Mouse (Mus musculus): Measurements from ENCODE around the gene Itpr3. TPM values are rescaled to one million over a fixed set of nuclear protein-coding genes. Genes with fewer than 3 reads are reported as not detected.

Gene Itpr3
- total and polyA plus RNA-seq, 2 experiments from 2014 or later: 0.58 to 4.0 TPM

DNA sequence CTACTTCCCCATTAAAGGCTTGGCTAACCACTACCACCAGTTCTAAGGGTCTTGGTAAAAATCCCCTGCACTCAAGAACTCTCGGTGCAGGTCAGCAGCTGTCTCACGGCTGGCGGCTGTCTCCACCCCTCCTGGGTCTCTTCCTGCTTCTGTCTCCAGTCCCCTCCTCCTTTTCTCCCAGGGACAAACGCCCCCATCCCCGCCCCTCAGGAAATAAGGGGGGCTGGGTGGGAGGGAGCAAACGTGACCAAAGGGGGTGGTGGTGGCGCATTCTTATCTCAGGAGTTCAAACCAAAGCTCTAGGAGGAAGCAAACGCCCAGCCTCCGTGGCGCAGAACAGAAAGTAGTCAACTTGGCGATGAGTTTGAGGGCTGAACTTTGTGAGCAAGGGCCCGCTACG lies 934 bp upstream of the Itpr3 start:
- Histone ChIP-seq H3K9me3 (ENCODE audit: low read length) (no peaks in the 10 kb centered on the region), H3K36me3 (ENCODE audit: insufficient read depth, low read length) (no peaks in the 10 kb centered on the region), H3K4me3 (ENCODE audit: low read length) (peak overlapping the region; percentile 45; the same call in 1 of the 2 replicates), H3K4me1 (ENCODE audit: insufficient read depth, low read length) (0 out of 2 replicates have a peak, but pooled peaks cover 4% of the 10 kb centered on the region), H3K27ac (0 out of 2 replicates have a peak overlapping the region, but pooled peaks have one; percentile 7), H3K9ac (replicated peaks; ENCODE audit: low read length) (no peak overlapping the region), H3K4me2 (ENCODE audit: low read depth, low read length) (peak overlapping the region; percentile 69), H3K27me3 (ENCODE audit: insufficient read depth, low read length) (peaks cover 32% of the 10 kb centered on the region)
- no peak for TF ChIP-seq CTCF (IDR thresholded peaks at IDR 0.05; ENCODE audit: low read depth)
- under 1% methylated on average over 13 of the region's 13 CpGs for whole genome bisulfite sequencing
- ATAC-seq (no peak), DNase-seq (ENCODE audit: low spot score) (peak; percentile 29)

DNA sequence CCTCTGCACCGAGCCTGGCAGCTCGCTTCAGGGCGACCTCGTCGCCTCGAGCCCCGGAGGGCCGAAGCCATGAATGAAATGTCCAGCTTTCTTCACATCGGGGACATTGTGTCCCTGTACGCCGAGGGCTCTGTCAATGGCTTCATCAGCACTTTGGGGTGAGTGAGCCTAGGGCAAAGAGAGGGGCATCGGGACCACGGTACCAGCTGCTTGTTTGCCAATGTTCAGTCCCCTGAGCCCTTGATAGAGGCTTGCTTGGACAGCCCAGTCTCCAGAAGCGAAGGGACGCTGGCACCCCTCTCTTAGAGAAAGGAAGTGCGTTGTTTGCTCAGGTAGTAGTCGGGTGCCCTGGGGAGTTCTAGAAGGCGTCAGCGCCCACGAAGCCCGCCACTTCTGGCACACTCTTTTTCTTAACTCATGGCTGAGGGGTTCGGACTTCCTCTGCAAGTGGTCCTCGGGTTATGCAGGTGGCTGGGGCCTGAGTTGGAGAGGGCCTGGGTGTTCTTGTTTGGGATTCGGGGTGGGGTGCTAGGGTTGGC lies 482 bp downstream of the Itpr3 start:
- TF ChIP-seq CTCF (IDR thresholded peaks at IDR 0.05; ENCODE audit: low read depth): no peak
- WGBS: 2% methylated on average over 24 of the region's 24 CpGs
- H3K27me3 ChIP-seq (ENCODE audit: insufficient read depth, low read length): peaks cover 32% of the 10 kb centered on the region
- H3K9ac ChIP-seq (replicated peaks; ENCODE audit: low read length): peak overlapping the region; percentile 38; the same call in 1 of the 2 replicates
- peak overlapping the region; percentile 45 for H3K4me3 ChIP-seq (ENCODE audit: low read length)
- H3K36me3 ChIP-seq (ENCODE audit: insufficient read depth, low read length): no peaks in the 10 kb centered on the region
- 0 out of 2 replicates have a peak, but pooled peaks cover 4% of the 10 kb centered on the region for H3K4me1 ChIP-seq (ENCODE audit: insufficient read depth, low read length)
- H3K27ac ChIP-seq: no peak overlapping the region; the same call in 1 of the 2 replicates
- no peaks in the 10 kb centered on the region for H3K9me3 ChIP-seq (ENCODE audit: low read length)
- ATAC-seq (0 out of 2 replicates have a peak, but pooled peaks have one; percentile 10), DNase-seq (ENCODE audit: low spot score) (peak; percentile 8)
- peak overlapping the region; percentile 69 for H3K4me2 ChIP-seq (ENCODE audit: low read depth, low read length)

DNA sequence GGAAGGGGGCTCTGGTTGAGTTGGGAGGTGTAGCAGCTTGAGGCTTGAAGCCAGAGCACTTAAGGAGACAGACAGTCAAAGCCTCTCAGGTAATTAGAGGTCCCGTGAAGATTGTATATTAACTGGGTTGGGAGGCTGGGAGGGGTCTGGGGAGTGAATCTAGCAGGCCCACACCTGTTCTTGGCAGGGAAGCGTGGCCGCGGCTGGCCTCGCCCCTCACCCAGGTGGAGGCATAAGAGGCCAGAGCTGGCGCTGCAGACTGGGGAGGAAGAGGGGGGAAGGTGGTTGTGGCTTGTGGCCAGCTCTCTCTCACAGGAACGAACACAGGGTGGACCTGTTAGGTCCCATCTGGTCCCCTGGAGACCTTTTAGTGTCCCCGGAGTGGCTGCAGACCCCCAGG lies 3.6 kb downstream of the Itpr3 start:
- H3K36me3 ChIP-seq (ENCODE audit: insufficient read depth, low read length): no peaks in the 10 kb centered on the region
- H3K27me3 ChIP-seq (ENCODE audit: insufficient read depth, low read length): peaks cover 24% of the 10 kb centered on the region
- 84% methylated on average over 8 of the region's 8 CpGs for WGBS
- H3K27ac ChIP-seq: no peak overlapping the region
- no peak overlapping the region for H3K9ac ChIP-seq (replicated peaks; ENCODE audit: low read length)
- DNase-seq (ENCODE audit: low spot score) (no peak), ATAC-seq (no peak)
- TF ChIP-seq CTCF (IDR thresholded peaks at IDR 0.05; ENCODE audit: low read depth): no peak
- H3K4me3 ChIP-seq (ENCODE audit: low read length): no peak overlapping the region
- H3K4me1 ChIP-seq (ENCODE audit: insufficient read depth, low read length): 0 out of 2 replicates have a peak, but pooled peaks cover 4% of the 10 kb centered on the region
- no peak overlapping the region for H3K4me2 ChIP-seq (ENCODE audit: low read depth, low read length)
- H3K9me3 ChIP-seq (ENCODE audit: low read length): no peaks in the 10 kb centered on the region

DNA sequence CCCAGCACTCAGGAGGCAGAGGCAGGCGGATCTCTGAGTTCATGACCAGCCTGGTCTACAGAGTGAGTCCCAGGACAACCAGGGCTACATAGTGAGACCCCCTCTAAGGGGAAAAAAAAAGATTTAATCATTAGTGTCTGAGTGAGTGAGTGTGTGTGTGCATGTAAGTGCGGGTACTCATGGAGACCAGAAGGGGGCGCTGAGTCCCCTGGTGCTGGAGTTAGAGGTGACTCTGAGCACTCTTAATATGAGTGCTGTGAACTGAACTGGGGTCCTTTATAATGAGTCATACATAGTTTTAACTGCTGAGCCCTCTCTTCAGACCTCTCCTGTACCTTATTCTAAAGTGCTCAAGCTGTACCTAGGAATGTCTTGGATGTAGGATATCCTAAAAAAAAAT lies 4.6 kb downstream of the Itpr3 start:
- Histone ChIP-seq H3K4me1 (ENCODE audit: insufficient read depth, low read length) (0 out of 2 replicates have a peak, but pooled peaks cover 4% of the 10 kb centered on the region), H3K27ac (no peak overlapping the region), H3K9ac (replicated peaks; ENCODE audit: low read length) (no peak overlapping the region), H3K4me3 (ENCODE audit: low read length) (no peak overlapping the region), H3K27me3 (ENCODE audit: insufficient read depth, low read length) (peaks cover 20% of the 10 kb centered on the region), H3K4me2 (ENCODE audit: low read depth, low read length) (no peak overlapping the region), H3K36me3 (ENCODE audit: insufficient read depth, low read length) (no peaks in the 10 kb centered on the region), H3K9me3 (ENCODE audit: low read length) (no peaks in the 10 kb centered on the region)
- ATAC-seq (no peak), DNase-seq (ENCODE audit: low spot score) (no peak)
- peak; percentile 8; the same call in 1 of the 2 replicates for TF ChIP-seq CTCF (IDR thresholded peaks at IDR 0.05; ENCODE audit: low read depth)
- WGBS: 93% methylated on average over 3 of the region's 3 CpGs

DNA sequence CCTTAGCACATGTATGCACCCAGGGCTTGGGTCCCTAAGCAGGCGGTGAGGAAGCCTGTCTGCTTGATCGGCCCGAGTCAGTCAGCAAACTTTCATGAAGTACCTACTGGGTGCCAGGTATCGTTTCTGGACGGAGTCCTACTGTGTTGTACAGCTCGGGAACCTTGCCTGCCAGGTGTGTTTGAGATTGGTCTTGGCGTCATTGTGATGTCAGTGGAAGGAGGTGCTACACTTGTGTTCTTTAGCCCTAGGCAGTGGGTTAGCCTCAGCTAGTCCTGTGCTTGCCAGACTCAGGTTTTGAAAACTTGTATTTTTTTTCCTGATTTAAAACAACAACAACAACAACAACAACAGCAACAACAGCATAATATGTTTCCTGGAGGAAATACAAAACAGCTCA lies 5.6 kb downstream of the Itpr3 start:
- no peak for ATAC-seq
- H3K4me3 ChIP-seq (ENCODE audit: low read length): no peak overlapping the region
- peaks cover 12% of the 10 kb centered on the region for H3K27me3 ChIP-seq (ENCODE audit: insufficient read depth, low read length)
- no peak for DNase-seq (ENCODE audit: low spot score)
- H3K9ac ChIP-seq (replicated peaks; ENCODE audit: low read length): no peak overlapping the region
- H3K27ac ChIP-seq: no peak overlapping the region
- no peaks in the 10 kb centered on the region for H3K4me1 ChIP-seq (ENCODE audit: insufficient read depth, low read length)
- no peaks in the 10 kb centered on the region for H3K36me3 ChIP-seq (ENCODE audit: insufficient read depth, low read length)
- WGBS: 87% methylated on average over 7 of the region's 7 CpGs
- no peak for TF ChIP-seq CTCF (IDR thresholded peaks at IDR 0.05; ENCODE audit: low read depth)
- no peak overlapping the region for H3K4me2 ChIP-seq (ENCODE audit: low read depth, low read length)
- no peaks in the 10 kb centered on the region for H3K9me3 ChIP-seq (ENCODE audit: low read length)

DNA sequence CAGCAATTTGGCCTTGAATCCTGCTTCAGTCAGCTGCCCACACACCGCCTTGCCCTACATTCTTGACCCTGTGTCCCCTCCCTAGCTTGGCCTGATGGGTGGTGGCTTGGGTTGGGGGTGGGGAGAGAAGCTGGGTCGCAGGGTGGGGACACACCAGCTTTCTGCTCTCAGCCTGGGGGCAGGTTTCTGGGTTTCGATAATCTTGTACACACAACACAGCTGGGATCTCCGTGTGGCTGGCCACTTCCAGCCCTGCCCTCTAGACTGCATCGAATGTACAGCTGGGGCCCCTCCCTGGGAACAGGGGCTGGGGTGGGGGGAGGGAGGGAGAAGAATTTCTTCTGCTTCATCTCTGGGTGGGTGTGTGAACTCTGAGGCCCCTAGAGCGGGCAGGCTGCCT lies 6.6 kb downstream of the Itpr3 start:
- Histone ChIP-seq H3K4me3 (ENCODE audit: low read length) (no peak overlapping the region), H3K36me3 (ENCODE audit: insufficient read depth, low read length) (no peaks in the 10 kb centered on the region), H3K4me1 (ENCODE audit: insufficient read depth, low read length) (no peaks in the 10 kb centered on the region), H3K27ac (no peak overlapping the region), H3K27me3 (ENCODE audit: insufficient read depth, low read length) (peaks cover 5% of the 10 kb centered on the region; the same call in 1 of the 2 replicates), H3K4me2 (ENCODE audit: low read depth, low read length) (no peak overlapping the region), H3K9me3 (ENCODE audit: low read length) (no peaks in the 10 kb centered on the region), H3K9ac (replicated peaks; ENCODE audit: low read length) (no peak overlapping the region)
- no peak for TF ChIP-seq CTCF (IDR thresholded peaks at IDR 0.05; ENCODE audit: low read depth)
- 48% methylated on average over 6 of the region's 6 CpGs for WGBS
- DNase-seq (ENCODE audit: low spot score): no peak
- ATAC-seq: peak; percentile 38; the same call in 1 of the 2 replicates

DNA sequence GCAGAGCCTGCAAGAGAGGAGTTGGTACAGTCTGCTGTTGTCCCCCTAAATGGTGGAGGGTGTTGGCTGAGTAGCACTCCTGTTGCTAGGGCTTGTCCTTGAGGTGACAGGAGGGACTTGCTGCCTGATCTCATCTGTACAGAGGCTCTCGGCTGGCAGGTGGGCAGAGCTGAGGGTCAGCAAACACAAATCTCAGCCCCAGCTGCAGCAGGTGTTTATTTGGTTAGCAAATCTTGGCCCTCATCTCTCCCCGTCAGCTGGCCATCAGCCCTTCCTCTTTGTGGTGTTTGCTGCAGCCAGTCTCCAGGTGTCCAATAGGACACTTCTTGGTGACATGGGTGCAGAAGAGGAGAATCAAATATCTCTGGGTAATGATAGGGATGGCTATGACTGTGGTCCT lies 7.1 kb downstream of the Itpr3 start:
- Histone ChIP-seq H3K36me3 (ENCODE audit: insufficient read depth, low read length) (no peaks in the 10 kb centered on the region), H3K27ac (no peak overlapping the region), H3K4me3 (ENCODE audit: low read length) (no peak overlapping the region), H3K9ac (replicated peaks; ENCODE audit: low read length) (no peak overlapping the region), H3K4me1 (ENCODE audit: insufficient read depth, low read length) (no peaks in the 10 kb centered on the region), H3K9me3 (ENCODE audit: low read length) (no peaks in the 10 kb centered on the region), H3K27me3 (ENCODE audit: insufficient read depth, low read length) (peaks cover under 1% of the 10 kb centered on the region; the same call in 1 of the 2 replicates), H3K4me2 (ENCODE audit: low read depth, low read length) (no peak overlapping the region)
- 83% methylated on average over 2 of the region's 2 CpGs for WGBS
- DNase-seq (ENCODE audit: low spot score): no peak
- no peak for TF ChIP-seq CTCF (IDR thresholded peaks at IDR 0.05; ENCODE audit: low read depth)
- ATAC-seq: no peak; the same call in 1 of the 2 replicates
